Mouse (Mus musculus): ENCODE measurements around the gene Cmtm7. TPM values are rescaled to one million over a fixed set of nuclear protein-coding genes. Genes with fewer than 3 reads are reported as not detected.
A peak's percentile ranks its signal among the peaks of the same experiment; 100 is the strongest.
"Not testable (repeated sequence)": the region's sequence is repeated elsewhere in the genome, so short reads cannot be mapped to it uniquely, and the experiment has no call there.

The Cmtm7 gene
- polyA plus RNA-seq, 1 experiment, result 0.53 TPM

DNA sequence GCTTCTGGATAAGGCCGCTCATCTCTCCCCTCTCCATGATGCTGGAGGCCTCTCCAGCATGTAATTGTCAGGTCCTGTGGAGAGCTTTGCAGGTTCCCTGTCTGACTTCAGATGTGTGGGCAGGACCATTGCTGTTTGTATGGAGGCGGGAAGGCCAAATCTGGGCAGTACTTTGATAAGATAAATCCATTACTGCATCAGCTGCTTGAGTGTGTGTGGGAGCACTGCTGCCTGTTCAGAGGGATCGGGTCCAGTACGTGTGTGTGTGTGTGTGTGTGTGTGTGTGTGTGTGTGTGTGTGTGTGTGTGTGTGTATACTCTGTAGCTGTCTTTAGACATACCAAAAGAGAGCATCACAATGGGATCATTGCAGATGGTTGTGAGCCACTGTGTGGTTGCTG, 36.5 kb downstream of the Cmtm7 start:
- H3K4me3 ChIP-seq (replicated peaks), result no peak overlapping the region
- TF ChIP-seq TAL1 (IDR thresholded peaks at IDR 0.05; ENCODE audit: low read length) (no peak), GATA1 (IDR thresholded peaks at IDR 0.05; ENCODE audit: low read length) (no peak)
- no peaks in the 10 kb centered on the region for H3K4me1 ChIP-seq (ENCODE audit: control insufficient read depth)
- no peaks in the 10 kb centered on the region for H3K27me3 ChIP-seq (ENCODE audit: control insufficient read depth)
- no peaks in the 10 kb centered on the region for H3K9me3 ChIP-seq (ENCODE audit: control insufficient read depth, low read length)
- H3K36me3 ChIP-seq (ENCODE audit: control insufficient read depth), result peaks cover 59% of the 10 kb centered on the region

DNA sequence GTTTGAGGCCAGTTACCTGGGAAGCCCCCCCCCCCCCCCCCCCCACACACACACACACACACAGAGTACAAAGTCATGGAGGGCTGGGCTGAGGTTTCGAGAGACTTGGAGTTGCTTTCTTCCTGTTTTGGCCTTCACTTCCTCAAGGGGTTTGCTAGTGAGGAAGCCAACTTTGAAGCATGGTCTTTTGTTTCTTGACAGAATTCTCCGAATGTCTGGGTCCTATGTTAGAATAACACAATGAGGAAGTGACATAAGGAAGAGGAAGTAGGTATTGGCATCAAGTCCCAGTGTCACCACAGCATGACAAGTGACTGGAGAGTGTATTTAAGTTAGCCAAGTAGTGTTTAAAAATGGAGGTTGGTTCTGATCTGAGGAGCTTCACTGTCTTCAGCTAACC, 38.9 kb downstream of the Cmtm7 start:
- H3K9me3 ChIP-seq (ENCODE audit: control insufficient read depth, low read length), result no peaks in the 10 kb centered on the region
- no peak for TF ChIP-seq TAL1 (IDR thresholded peaks at IDR 0.05; ENCODE audit: low read length)
- H3K27me3 ChIP-seq (ENCODE audit: control insufficient read depth), result no peaks in the 10 kb centered on the region
- peaks cover 56% of the 10 kb centered on the region for H3K36me3 ChIP-seq (ENCODE audit: control insufficient read depth)
- H3K4me3 ChIP-seq (replicated peaks), result no peak overlapping the region
- H3K4me1 ChIP-seq (ENCODE audit: control insufficient read depth), result no peaks in the 10 kb centered on the region

DNA sequence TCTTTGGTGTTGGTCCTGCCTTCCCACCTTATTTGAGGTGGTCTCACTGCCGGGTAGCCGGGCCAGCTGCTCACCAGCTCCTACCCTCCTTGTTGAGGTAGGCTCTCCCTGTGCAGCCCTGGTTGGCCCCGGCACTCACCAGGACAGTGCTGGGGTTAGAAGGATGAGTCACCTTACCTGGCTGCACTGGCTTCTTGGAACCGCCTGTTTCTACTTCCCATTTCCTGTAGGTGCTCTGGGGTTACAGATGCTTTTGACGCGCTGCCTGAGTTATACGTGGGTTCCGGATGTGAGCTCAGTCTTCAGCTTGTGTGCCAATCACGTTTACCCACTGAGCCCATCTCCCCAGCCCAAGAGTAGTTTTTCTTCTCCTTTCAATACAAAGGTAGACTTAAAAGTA, 41.3 kb downstream of the Cmtm7 start:
- Histone ChIP-seq H3K4me1 (ENCODE audit: control insufficient read depth) (peaks cover 4% of the 10 kb centered on the region), H3K4me3 (replicated peaks) (no peak overlapping the region), H3K36me3 (ENCODE audit: control insufficient read depth) (peaks cover 46% of the 10 kb centered on the region), H3K9me3 (ENCODE audit: control insufficient read depth, low read length) (no peaks in the 10 kb centered on the region), H3K27me3 (ENCODE audit: control insufficient read depth) (no peaks in the 10 kb centered on the region)
- TF ChIP-seq TAL1 (IDR thresholded peaks at IDR 0.05; ENCODE audit: low read length), result no peak
- no peak for TF ChIP-seq GATA1 (IDR thresholded peaks at IDR 0.05; ENCODE audit: low read length)

DNA sequence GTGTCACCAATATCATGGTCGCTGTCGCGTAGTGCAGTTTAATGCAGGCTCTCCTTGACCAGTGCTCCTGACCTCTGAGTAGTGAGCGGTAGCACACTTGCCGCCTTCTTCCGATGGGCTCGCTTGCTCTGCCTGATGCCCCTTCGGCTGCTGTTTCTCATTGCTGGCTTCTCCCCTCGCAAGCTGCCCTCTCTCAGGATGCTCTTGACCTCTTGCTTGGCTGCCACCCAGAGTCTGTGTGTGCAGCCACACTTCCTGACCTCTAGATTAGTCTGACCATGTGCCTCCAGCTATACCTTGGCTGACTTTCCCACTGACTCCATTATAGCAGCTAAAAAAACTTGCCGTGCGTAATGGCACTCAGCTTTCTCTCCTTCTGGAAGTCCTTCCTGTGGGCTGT, 45.2 kb downstream of the Cmtm7 start:
- Histone ChIP-seq H3K36me3 (ENCODE audit: control insufficient read depth) (peaks cover 34% of the 10 kb centered on the region), H3K4me3 (replicated peaks) (no peak overlapping the region), H3K9me3 (ENCODE audit: control insufficient read depth, low read length) (no peaks in the 10 kb centered on the region), H3K4me1 (ENCODE audit: control insufficient read depth) (peaks cover 35% of the 10 kb centered on the region), H3K27me3 (ENCODE audit: control insufficient read depth) (no peaks in the 10 kb centered on the region)
- TF ChIP-seq GATA1 (IDR thresholded peaks at IDR 0.05; ENCODE audit: low read length) (no peak), TAL1 (IDR thresholded peaks at IDR 0.05; ENCODE audit: low read length) (no peak)

DNA sequence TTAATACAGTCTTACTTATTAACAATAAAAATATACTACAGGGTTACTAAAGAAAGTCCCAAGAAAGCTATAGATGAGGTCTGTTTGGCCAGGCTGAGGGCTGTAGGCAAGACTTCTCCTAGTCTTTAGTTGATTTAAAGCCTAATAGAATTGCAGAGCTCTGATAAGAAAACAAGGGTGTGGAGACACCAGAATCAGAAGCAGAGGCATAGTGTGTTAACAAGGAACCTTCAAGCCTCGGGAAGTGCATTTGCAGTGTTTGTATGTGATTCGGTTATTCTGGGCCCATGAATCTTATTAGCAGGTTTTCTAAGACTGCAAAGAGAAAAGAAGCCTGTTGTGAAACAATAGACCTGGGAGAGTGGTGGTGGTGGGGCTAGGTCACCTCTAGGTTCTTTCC, 48.4 kb downstream of the Cmtm7 start:
- Histone ChIP-seq H3K27me3 (ENCODE audit: control insufficient read depth) (no peaks in the 10 kb centered on the region), H3K9me3 (ENCODE audit: control insufficient read depth, low read length) (no peaks in the 10 kb centered on the region), H3K36me3 (ENCODE audit: control insufficient read depth) (peaks cover 18% of the 10 kb centered on the region), H3K4me1 (ENCODE audit: control insufficient read depth) (peaks cover 63% of the 10 kb centered on the region), H3K4me3 (replicated peaks) (peak overlapping the region; percentile 23)
- no peak for TF ChIP-seq TAL1 (IDR thresholded peaks at IDR 0.05; ENCODE audit: low read length)
- TF ChIP-seq GATA1 (IDR thresholded peaks at IDR 0.05; ENCODE audit: low read length), result no peak

DNA sequence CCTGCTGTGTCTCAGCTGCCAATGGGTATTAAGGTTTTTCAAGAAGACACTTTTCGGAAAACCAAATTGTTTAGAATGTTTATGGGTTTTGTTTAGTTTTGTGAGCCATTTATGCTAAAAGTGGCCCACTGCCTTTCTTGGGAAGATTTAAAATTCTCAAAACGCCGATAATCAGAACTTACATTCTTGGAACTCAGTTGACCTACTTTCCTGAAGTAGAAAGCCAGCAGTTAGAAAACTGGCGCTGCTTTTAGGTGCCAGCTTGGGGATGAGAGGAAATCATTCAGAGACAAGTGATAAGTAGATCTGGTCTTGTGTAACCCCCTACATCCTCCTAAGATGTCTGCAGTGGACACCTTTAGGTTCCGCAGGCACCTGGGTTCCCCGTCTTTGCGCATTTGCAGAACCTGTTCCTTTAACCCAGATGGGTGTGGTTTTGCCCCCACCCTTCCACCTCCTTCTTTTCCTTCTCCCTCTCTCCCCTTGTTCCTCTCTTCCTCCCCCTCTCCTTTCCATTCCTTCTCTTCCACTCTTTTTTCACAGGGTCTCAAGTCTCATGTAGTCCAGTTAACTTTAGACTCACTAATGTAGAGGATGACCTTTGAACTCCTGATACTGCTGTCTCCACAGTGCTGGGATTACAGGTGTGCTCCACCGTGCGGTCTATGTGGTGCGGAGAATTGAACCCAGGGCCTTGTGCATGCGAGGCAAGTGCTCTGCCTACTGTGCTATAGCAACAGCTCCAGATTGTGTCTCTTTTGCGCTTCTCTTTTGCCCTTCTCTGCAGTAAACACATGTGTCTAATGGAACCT, 49.6 kb downstream of the Cmtm7 start:
- Histone ChIP-seq H3K4me1 (ENCODE audit: control insufficient read depth) (peaks cover 72% of the 10 kb centered on the region), H3K4me3 (replicated peaks) (peak overlapping the region; percentile 95), H3K36me3 (ENCODE audit: control insufficient read depth) (peaks cover 11% of the 10 kb centered on the region), H3K9me3 (ENCODE audit: control insufficient read depth, low read length) (no peaks in the 10 kb centered on the region), H3K27me3 (ENCODE audit: control insufficient read depth) (no peaks in the 10 kb centered on the region)
- TF ChIP-seq TAL1 (IDR thresholded peaks at IDR 0.05; ENCODE audit: low read length) (no peak), GATA1 (IDR thresholded peaks at IDR 0.05; ENCODE audit: low read length) (no peak)

DNA sequence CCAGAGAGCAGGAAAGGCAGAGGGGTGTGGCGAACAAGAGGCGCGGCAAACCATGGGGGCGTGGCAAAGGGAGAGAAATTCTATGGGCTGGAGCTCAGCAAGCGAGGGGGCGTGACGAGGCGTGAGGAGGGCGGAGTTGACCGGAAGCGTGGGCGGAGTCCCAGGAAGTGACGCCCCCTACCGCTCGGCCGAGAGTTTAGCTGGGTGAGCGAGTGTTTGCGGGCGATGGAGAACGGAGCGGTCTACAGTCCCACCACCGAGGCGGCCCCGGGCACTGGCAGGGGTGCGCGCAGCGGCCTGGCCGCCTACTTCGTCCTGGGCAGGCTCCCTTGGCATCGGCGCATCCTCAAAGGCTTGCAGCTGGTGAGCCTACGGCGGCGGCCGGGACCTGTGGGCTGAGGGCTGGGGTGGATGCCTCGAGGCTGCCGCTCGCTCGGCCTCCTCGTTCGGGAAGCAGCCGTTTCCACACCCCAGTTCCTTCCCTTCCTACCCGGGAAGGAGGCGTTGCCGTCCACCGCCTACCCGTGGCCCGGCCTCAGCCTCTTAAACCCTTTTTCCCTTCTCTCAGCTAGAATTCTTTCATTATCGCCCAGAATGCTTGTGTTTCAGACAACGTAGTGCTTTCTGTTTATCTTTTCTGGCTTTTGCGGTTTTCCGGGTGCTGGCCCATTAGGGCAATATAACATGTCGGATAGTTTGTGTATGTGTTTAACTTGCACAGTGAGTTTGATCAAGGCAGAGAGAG, 50.5 kb downstream of the Cmtm7 start, which contains the start of gene Cmtm6:
Cmtm6 (plus strand) TSS at position 106 of the 745 bp plus-strand sequence.
- H3K4me3 ChIP-seq (replicated peaks), result peak within 1 kb of the TSS; percentile 95
- peaks cover 6% of the 10 kb centered on the region for H3K36me3 ChIP-seq (ENCODE audit: control insufficient read depth)
- H3K9me3 ChIP-seq (ENCODE audit: control insufficient read depth, low read length), result no peaks in the 10 kb centered on the region
- no peaks in the 10 kb centered on the region for H3K27me3 ChIP-seq (ENCODE audit: control insufficient read depth)
- TF ChIP-seq TAL1 (IDR thresholded peaks at IDR 0.05; ENCODE audit: low read length), result no peak
- no peak for TF ChIP-seq GATA1 (IDR thresholded peaks at IDR 0.05; ENCODE audit: low read length)
- H3K4me1 ChIP-seq (ENCODE audit: control insufficient read depth), result peaks cover 68% of the 10 kb centered on the region

DNA sequence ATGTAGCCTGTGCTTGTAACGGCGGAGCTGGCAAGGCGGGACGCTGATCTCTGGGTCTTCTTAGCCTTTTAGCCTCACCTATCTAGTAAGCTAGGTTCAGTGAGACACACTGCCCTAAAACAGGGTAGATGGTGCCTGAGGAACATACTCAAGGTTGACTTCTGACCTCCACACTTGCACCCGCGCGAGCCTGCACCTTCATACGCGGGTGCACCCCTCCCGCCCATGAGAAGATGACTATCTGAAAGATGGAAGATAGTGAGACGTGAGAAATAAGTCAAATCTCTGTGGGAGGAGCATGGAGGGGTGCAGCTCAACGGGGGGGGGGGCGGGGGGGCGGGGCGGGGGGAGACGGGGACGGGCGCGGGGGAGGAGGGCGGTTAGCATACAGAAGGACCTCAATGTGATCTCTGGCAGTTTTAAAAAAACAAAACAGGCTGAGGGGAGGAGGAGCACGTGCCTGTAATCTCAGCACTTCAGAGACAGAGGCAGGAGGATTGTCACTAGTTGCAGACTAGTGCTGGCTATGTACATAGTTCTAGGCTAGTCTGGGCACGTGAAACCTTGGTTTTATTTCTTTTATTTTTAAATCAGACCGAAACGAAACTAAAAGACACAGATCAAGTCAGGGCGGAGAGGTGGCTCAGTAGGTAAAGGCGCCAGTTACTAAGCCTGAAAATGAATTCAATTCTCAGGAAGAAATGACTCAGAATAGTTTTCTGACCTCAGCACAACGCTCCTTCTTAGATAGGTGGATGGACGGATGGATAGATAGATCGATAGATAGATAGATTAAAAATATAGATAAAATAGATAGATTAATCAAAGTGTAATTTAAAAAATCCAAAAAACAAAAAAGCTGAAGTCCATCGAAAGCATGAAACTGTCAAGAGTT, 51.5 kb downstream of the Cmtm7 start:
- H3K4me3 ChIP-seq (replicated peaks), result peak overlapping the region; percentile 95
- TF ChIP-seq TAL1 (IDR thresholded peaks at IDR 0.05; ENCODE audit: low read length) (no peak), GATA1 (IDR thresholded peaks at IDR 0.05; ENCODE audit: low read length) (no peak)
- no peaks in the 10 kb centered on the region for H3K27me3 ChIP-seq (ENCODE audit: control insufficient read depth)
- peaks cover 10% of the 10 kb centered on the region for H3K36me3 ChIP-seq (ENCODE audit: control insufficient read depth)
- peaks cover 68% of the 10 kb centered on the region for H3K4me1 ChIP-seq (ENCODE audit: control insufficient read depth)
- no peaks in the 10 kb centered on the region for H3K9me3 ChIP-seq (ENCODE audit: control insufficient read depth, low read length)

DNA sequence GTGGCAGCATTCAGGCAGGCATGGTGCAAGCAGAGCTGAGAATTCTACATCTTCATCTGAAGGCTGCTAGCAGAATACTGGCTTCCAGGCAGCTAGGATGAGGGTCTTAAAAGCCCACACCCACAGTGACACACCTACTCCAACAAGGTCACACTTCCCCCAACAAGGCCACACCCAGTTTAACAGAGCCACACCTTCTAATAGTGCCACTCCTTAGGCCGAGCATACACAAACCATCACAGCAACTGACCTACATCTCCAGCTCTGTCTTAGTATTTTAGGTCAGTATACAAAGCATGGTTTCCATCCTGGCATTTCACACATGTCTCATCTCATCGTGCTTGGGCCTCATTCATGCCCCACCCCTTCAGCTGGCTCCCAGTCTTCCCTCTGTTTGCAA, 53.2 kb downstream of the Cmtm7 start:
- Histone ChIP-seq H3K4me1 (ENCODE audit: control insufficient read depth) (peaks cover 56% of the 10 kb centered on the region), H3K36me3 (ENCODE audit: control insufficient read depth) (peaks cover 20% of the 10 kb centered on the region)
- H3K9me3 ChIP-seq (ENCODE audit: control insufficient read depth, low read length); H3K4me3 ChIP-seq (replicated peaks); H3K27me3 ChIP-seq (ENCODE audit: control insufficient read depth): not testable (repeated sequence)
